Mouse (Mus musculus) layer of hippocampus, adult 18-20 months (tissue): Measurements from ENCODE around the gene Bckdk. TPM values are rescaled to one million over a fixed set of nuclear protein-coding genes. Genes with fewer than 3 reads are reported as not detected.

ENCODE experiments used
- DNase-seq, 2 experiments: peaks; one replicate each; pipeline ENCODE4 v3.0.0; 2022; ENCODE audit warnings: low spot score in 2 of 2
- long read RNA-seq: library from polyadenylated mRNA; stranded (forward); transcript quantifications from one replicate; pipeline ENCODE4 v2.0.0, GENCODE M21; 2021
- total RNA-seq, 2 experiments: library from RNA; stranded (reverse); gene quantifications; 2 replicates each; pipeline ENCODE4 v1.2.3; 2021

The Bckdk gene
- total RNA-seq, result 10 to 100 TPM; 41.4 to 42.4 TPM
- long read RNA-seq, transcript Bckdk-201 (12 exons, 3,405 nt), result major isoform, 44 of 58 reads
- long read RNA-seq, partial matches to known transcripts, result 5 of 58 reads
- long read RNA-seq, other reads (novel, unspliced or antisense), result 9 of 58 reads

GRCm38 (mm10) chr7:127903971-127904796, at the start of gene Bckdk:
Bckdk (plus strand) TSS chr7:127904082.
- peak; percentile 71 to 83 for DNase-seq

- no peak for DNase-seq
Observed at GRCm38 (mm10) chr7:127858258-127858657, 45.6 kb upstream of the Bckdk start.

- DNase-seq, result no peak
Observed at GRCm38 (mm10) chr7:127866434-127866833, 37.4 kb upstream of the Bckdk start.

GRCm38 (mm10) chr7:127867641-127868040, 36.2 kb upstream of the Bckdk start:
- DNase-seq, result no peak

- DNase-seq, result no peak
Observed at GRCm38 (mm10) chr7:127869149-127869810, 34.6 kb upstream of the Bckdk start.

GRCm38 (mm10) chr7:127870136-127870821, 33.6 kb upstream of the Bckdk start:
- DNase-seq, result no peak

GRCm38 (mm10) chr7:127874812-127875626, 28.9 kb upstream of the Bckdk start:
- no peak for DNase-seq

- DNase-seq, result peak; percentile 92 to 95
Observed at GRCm38 (mm10) chr7:127875627-127876001, 28.3 kb upstream of the Bckdk start.

- peak; percentile 68 to 76 for DNase-seq
Observed at GRCm38 (mm10) chr7:127876041-127876466, 27.8 kb upstream of the Bckdk start, which contains the start of gene Zfp646. Zfp646 (plus strand) TSS chr7:127876221.

GRCm38 (mm10) chr7:127876467-127877348, 27.2 kb upstream of the Bckdk start, which contains the start of gene Zfp668:
Zfp668 (minus strand) TSS chr7:127876828.
- peak; percentile 82 to 95 for DNase-seq

GRCm38 (mm10) chr7:127879301-127879700, 24.6 kb upstream of the Bckdk start:
- DNase-seq, result no peak

GRCm38 (mm10) chr7:127880431-127880830, 23.5 kb upstream of the Bckdk start:
- DNase-seq, result no peak

GRCm38 (mm10) chr7:127885951-127886350, 17.9 kb upstream of the Bckdk start:
- DNase-seq, result peak in 1 of 2 experiments; percentile 39

- no peak for DNase-seq
Observed at GRCm38 (mm10) chr7:127886551-127886950, 17.3 kb upstream of the Bckdk start.

- DNase-seq, result no peak
Observed at GRCm38 (mm10) chr7:127887191-127887590, 16.7 kb upstream of the Bckdk start.

GRCm38 (mm10) chr7:127887781-127888180, 16.1 kb upstream of the Bckdk start:
- DNase-seq, result no peak

GRCm38 (mm10) chr7:127888821-127889220, 15.1 kb upstream of the Bckdk start:
- no peak for DNase-seq

GRCm38 (mm10) chr7:127890798-127891197, 13.1 kb upstream of the Bckdk start, which contains the start of gene Prss53:
Prss53 (minus strand) TSS chr7:127890970.
- DNase-seq, result no peak

- DNase-seq, result no peak
Observed at GRCm38 (mm10) chr7:127894480-127894879, 9.4 kb upstream of the Bckdk start.
